Mouse (Mus musculus) mouse embryonic stem cell (cell line): ENCODE measurements at regions not wholly inside any gene's neighbourhood (a gene's known extent, or its start where the extent isn't known, plus 50 kb on each side); places are given as distances from the start of the nearest gene placed in this dataset.

Experiments used
- in situ Hi-C, 2 experiments: fragments of 300-500 bp; cut with MboI; formaldehyde crosslinking; loops; 1 replicate in 1 of 2; 3 replicates in 1 of 2; pipeline ENCODE4 v1.14.3; 2019 to 2020; ENCODE audit warnings: low sequenced_read_pairs in 2 of 2, low pct_unique_long_range_greater_than_20kb in 1 of 2, mixed read lengths in 1 of 2; ENCODE audit not compliant: unreplicated experiment in 1 of 2

DNA sequence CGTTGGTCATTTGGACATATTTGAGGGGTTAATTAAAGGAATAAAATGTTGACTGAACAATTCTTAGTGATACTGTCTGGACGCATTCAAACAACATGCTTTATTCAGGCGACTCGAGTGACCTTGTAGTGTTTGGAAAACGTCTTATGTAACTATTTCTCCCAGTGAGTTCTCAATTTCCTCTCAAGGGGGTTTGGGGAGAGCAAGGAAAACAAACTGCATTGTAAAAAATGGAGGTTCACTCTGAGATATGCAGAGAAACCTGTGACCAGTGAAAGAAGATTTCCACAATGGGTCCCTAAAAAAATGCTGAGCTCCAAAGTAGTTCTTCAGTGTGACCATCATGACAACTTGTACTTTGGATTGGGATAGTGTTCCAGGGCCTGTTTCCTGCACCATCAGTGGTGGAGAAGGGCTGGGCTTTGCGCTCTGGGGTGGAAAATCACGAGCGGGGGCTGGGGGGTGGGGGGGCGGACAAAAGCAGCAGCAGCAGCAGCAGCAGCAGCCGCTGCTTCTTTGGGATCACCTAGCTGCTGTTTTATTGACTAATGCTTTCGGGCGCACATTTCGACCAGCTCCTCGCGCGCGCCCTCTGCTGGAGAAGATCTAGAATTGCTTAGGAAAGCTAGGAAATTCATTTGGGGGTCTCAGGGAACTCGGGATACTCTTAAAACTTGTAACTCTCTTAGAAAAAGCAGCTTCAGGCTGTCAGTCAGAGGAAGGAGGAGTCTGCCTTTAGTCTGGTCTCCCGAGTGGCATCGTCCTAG, 100.6 kb upstream of the Ralgapa2 start:
- in situ Hi-C loops: loop anchor here (5.0 to 25.0 kb wide), 4 partner anchors 138 to 650 kb away; no protein-coding TSS in a partner anchor

DNA sequence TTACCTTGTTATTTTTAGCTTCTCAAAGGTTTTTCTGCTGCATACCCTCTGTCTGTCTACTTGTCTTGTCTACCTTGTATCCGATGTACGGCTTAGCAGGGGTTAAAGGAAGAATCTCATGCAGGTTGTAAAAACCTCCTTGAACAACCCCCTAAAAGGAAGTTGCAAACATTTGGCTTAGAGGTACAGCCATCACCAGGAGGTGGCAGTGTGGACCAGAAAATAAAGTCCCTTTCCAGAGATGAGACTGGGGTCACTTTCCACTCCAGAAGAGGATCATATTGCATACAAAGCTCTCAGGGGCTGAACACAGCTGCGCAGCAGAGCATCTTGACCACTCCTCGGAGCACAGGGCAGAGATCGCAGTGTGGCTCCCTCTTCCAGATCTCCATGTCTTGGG, 109.0 kb upstream of the Ralgapa2 start:
- in situ Hi-C loops: loop anchor here (5.0 to 25.0 kb wide), 2 partner anchors 556 to 659 kb away; no protein-coding TSS in a partner anchor

DNA sequence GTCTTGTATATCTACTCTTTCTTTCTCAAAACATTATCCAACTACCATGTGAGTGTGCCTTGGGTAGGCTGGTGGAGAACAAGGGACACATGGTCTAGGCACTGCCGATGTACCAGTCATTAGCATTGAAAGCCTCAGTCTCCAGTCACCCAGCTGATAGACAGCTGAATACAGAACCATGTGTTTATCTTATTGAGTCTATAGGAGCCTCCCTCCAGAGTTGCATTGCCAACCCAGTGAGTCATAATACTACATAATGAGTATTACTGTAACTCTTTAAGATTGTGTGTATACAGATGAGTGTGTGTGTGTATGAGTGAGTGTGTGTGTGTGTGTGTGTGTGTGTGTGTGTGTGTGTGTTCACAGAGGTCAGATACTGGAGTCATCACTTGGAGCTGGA, 110.9 kb upstream of the Ralgapa2 start:
- in situ Hi-C loops: loop anchor here (5.0 to 25.0 kb wide), 2 partner anchors 554 to 661 kb away; no protein-coding TSS in a partner anchor

DNA sequence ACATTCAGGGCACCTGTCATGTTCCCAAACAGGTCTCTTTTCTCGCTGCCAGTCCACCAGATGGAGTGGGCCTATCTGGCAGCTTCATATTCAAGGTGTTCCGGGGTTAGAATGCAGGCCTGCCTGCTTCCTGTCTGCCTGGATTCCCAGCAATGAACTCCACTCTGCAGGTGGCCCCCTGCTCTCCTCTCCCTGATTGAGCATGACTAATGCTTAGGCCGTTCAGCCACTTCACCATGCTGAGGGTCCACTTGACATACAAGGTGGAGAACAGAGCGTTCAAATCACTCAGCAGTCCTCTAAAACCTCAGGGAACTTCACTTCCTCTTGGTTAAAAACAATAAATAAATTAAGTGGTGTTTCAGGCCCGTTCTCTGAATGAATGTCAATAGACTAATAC, 112.1 kb upstream of the Ralgapa2 start:
- in situ Hi-C loops: loop anchor here (5.0 to 25.0 kb wide), 2 partner anchors 553 to 662 kb away; no protein-coding TSS in a partner anchor

DNA sequence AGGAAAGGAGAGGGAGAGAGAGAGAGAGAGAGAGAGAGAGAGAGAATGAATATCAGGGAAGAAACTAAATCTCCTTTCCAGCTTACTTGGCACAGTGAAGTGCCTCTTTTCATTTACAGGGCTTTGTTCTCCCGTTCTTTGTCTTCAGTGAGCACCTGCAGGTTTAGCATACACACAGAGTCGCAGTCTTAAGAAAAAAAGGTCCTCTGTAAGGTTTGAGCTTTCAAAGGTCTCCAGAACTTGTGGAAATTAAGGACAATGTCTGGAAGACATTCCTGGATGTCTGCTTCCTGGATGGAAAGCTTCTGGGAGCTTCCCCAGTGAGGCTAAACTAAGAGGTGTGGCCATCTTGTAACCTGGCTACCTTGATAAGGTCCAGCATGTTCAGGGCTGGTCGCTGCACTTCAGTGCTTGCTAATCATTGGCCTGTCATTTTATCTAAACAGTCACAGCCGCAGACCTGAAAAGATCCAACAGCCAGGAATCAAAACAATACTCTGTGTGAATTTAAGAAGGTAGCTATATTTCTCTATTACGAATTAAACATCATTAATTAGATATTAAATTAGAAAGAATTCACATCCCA, 113.1 kb upstream of the Ralgapa2 start:
- in situ Hi-C loops: loop anchor here in 1 of 2 experiments (25.0 kb wide), 1 partner anchor 687 kb away; no protein-coding TSS in a partner anchor

DNA sequence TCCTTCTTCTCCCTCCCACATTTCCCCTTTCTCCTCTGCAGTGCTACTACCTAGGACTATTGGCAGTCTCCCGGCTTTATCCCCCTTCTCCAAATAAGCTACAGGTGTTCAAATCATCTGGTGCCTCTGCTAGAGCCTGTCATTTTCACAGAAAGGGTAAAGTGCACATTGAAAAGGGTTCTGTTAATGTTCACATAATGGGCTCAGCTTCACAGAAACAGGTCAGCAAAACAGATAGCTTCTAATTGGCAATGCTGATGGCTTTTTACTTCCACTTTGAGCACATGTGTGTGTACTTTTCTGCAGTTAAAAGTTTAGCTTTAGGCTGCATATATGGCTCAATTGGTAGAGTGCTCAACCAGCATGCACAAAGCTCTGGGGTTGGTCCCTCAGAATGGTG, 114.4 kb upstream of the Ralgapa2 start:
- in situ Hi-C loops: loop anchor here in 1 of 2 experiments (25.0 kb wide), 1 partner anchor 686 kb away; no protein-coding TSS in a partner anchor

DNA sequence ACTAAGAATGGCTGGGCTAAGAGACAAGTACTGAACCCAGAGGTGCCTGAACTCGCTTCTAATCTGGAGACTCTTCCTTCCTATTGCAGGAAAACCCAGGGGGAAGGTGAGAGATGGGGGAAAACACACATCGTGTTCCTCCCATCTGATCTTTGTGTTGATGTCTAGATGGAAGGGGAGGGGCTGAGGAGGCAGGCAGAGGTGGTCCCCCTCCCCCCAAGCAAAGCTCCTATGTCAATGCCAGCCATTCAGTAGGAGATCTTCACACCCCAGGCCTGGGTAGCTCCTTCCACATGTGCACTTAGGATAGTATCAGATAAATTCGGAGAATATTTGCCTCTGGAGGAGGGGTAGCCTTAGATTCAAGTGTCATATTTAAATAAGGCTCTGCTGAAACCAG, 118.0 kb upstream of the Ralgapa2 start:
- in situ Hi-C loops: loop anchor here (5.0 to 25.0 kb wide), 2 partner anchors 547 to 682 kb away; no protein-coding TSS in a partner anchor

DNA sequence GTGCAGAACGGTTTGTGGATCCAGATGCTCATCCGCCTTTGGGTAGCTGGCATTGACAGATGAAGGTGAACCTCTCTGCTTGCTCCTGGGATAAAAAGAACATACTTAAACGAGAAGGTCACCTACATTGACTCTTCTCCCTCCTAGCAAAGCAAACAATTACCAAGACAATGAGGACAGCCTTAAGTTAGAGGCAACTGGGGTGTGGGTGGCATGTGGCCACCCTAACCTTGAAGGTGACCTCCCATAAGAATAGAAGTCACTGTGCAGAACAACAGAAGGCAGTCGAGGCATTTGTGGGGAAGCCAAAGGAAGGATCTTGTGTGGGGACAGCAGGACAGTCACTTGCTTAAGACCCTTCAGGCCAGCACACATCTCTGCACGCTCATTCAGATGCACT, 119.0 kb upstream of the Ralgapa2 start:
- in situ Hi-C loops: loop anchor here (5.0 to 25.0 kb wide), 2 partner anchors 546 to 681 kb away; no protein-coding TSS in a partner anchor

DNA sequence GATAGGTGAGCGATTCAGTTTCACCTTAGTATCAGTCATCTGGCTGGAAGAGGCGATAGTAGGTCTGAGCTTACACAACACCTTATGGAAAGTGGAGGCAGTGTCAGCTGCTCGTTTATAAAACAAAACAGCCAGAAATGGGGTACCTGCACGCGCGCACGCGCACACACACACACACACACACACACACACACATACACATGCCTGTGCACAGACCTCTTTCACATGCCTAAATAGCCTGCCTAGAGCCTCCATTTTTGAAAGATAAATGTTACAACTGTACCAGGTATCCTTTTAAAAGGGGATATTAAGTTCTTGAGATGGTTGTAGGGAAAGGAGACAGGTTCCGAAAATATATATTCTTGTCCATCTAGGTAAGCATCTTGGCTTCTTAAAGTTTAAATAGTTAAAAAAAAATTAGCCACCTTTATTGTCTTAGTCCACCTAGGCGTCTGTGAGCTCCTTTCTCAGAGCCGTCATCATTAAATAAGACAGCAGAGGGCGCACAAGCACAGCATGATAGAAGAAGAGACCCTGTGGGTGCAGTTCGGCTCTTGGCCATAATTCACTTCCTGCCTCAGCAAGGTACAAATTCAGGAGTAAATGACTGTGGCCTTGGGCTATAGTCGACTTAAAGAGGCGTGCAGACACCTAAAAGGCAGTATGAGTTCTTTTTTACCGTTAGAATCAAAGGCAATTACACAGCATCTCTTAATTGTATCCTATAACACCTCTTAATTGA, 121.4 kb upstream of the Ralgapa2 start:
- in situ Hi-C loops: loop anchor here (5.0 to 25.0 kb wide), 2 partner anchors 544 to 679 kb away; no protein-coding TSS in a partner anchor

DNA sequence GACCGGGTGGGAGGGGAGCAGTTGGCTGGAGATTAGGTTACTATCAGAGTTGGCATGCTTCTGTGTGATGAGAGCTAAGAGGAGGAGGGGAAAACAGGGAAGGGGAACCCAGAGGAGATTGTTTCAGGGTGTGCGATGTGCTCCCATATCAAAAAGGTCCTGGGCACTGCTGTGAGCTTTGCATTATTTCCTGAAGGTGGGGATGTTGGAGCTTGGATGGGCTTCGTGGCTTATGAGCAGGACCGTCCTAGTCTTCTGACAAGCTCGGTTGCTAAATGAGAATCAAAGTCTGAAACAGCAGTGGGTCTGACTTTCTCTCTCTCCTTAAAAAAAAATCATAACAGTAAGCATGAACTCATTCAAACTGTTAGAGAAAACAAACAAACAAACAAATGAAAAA, 125.4 kb upstream of the Ralgapa2 start:
- in situ Hi-C loops: loop anchor here in 1 of 2 experiments (25.0 kb wide), 1 partner anchor 675 kb away; no protein-coding TSS in a partner anchor

DNA sequence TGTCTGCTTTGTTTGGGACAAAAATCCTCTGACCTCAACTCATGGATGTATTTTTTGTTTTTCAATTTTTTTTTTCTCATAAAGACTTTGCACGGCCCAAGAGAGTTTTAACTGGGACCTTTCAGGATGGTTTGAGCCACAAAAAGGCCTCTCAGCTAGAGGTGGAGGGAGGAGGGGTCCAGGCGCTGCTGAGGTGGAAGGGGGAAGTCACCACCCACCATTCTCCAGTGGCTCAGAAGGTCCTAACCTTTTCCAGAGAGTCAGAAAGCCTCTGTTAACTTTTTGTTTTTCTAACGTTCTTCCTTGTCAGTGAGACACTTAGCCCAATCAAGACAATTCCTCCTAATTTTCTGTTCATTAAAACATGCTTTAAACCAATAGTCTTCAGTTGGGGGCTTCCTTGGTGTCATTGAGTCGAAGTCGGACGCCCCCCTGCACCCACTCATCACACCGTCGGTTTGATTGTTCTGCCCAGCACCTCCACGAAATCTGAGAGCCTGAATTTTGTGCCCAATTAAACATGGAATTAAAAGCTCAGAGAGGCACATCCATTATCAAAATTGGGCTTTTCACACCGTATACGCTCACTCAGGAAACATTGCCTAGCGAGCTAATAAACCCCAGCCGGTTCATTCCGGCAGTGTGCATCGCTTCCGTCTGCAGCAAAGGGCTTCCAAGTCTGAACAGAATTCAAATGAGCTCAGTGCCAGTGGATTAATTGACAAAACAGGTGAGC, 134.3 kb upstream of the Ralgapa2 start:
- in situ Hi-C loops: loop anchor here in 1 of 2 experiments (25.0 kb wide), 1 partner anchor 666 kb away; no protein-coding TSS in a partner anchor

DNA sequence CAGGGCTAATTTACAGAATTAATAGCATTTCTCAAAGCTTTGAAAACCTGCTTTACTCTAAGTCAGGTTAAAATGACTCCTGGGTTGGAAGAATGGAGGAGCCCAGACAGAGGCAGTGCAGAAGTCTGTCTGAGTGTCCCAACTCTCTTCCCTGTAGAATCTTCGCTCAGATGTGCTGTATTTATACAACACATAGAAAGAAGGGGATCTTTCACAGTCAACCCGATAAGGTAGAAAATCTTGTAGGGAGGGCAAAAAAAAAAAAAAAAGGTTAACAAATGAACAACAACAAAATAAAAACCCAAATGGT, 134.8 kb upstream of the Ralgapa2 start:
- in situ Hi-C loops: loop anchor here in 1 of 2 experiments (25.0 kb wide), 1 partner anchor 665 kb away; no protein-coding TSS in a partner anchor

DNA sequence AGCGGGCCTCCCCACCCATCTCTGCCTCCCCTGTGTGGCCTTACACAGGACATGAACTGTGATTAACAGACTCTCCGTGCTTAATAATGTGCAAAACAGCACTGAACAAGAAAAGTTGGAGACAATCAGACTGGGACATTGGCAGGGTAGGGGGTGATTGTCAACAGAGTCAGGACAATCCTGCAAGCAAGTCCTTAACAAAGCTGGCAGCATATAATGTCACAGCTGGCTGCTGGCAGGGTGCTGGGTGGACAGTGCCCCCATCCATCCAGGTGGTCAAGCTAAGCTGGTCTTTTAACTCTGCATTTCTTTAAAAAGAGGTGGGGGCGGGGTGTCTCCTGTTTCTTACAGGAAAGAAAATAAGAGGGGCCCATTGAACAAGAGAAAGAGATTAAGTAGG, 149.2 kb upstream of the Ralgapa2 start:
- in situ Hi-C loops: no loop called here

DNA sequence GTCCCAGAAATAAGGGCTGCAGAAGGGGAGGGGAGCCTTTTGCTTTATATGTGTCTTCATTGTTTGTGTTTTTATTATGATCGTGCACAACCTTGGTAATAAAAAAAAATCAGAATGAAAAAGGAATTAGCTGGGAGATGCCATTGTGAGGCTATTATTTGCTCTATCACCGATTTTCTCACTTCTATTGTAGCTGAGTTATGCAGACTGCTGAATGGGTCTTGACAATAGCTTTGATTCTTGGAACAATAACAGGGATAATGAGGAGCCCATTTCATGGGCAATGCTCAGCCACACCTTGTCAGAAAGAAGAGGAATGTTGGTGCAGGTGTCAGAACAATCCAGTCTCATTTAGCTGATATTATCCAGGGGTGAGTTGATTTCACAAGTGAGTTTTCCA, 160.6 kb upstream of the Ralgapa2 start:
- in situ Hi-C loops: no loop called here

DNA sequence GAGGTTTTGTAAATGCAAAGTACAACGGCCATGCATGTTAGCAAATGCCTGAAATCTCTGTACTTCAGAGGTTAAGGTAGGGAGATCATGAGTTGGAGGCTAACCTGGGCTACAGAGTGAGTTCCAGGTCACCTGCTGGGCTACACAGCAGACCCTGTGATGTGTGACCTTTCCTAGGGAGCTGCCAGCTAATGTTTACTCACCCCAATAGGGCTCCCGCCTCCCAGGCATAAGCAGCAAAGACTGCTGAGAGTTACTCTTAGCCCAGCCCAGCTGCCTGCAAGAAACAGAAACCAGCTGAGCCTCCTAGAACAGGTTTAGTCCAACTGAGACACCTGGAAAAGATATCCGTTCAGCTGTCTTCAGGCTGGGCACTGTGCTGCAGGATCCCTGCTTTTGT, 169.8 kb upstream of the Ralgapa2 start:
- in situ Hi-C loops: no loop called here

DNA sequence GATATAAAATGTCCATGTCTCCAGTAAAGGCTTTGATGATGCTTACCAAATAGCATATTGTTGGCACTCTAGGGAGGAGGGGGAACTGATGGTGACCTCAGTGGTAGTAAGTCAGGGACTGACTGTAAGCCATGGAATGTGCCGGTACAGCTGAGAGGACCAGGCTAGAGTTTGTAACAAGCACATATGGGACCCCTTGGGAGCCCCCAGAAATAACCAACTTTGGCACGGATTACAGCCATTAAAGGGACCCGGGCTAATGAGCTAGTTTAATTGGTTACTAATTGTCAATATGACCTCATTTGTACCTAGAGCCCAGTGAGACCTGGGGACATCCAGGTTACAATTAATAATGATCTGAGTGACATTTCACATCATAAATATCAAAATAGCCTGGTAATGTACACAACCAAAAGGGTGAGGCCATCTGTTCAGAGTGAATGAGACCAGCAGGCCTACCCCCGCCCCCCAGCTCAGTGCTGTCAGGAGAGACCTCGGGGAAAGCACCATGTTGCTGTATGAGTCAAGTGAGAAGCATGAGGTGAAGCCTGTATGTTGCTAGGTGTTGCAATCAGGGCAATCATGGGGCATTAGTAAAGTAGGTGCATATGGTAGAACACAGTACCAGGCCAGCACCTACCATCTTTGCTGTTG, 169.7 kb upstream of the Kiz start:
- in situ Hi-C loops: no loop called here

DNA sequence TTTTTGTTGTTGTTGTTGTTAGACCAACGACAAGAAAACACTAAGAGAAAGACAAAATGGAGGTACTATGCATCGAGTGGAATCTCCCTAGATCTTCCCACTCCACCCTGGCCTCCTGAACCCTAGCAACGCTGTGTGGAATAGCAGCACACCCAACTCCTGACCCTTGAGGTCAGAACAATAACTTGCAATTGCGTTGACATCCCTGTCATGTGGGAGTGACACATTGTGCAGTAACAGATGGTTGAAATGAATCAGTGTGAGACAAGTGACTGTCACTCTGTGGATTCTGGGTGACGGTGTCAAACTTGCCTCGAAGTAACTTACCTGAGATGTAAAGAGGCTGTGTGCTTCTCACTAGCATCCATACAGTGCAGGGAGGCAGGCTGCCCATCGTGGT, 167.1 kb upstream of the Kiz start:
- in situ Hi-C loops: no loop called here

DNA sequence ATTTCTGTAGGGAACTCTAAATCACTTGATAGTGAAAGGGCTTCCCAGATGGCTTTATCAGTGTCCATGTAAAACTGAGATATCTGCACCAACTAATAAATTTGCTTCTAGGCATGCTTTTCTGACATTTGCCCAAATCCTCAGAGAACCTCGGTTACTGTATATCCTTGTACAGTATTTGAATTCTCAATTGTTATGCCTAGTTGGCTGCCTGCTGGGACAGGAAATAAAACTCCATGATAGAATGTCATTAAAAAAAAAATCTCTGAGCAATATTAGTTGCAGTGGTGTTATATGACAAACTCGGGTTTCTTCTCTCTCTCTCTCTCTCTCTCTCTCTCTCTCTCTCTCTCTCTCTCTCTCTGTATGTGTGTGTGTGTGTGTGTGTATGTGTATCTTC, 162.2 kb upstream of the Kiz start:
- in situ Hi-C loops: no loop called here
